Mouse (Mus musculus): ENCODE results near the gene Ifi208. TPM values are rescaled to one million over a fixed set of nuclear protein-coding genes. Genes with fewer than 3 reads are reported as not detected.
"Not testable (repeated sequence)": the region's sequence is repeated elsewhere in the genome, so short reads cannot be mapped to it uniquely, and the experiment has no call there.

Ifi208 gene
- polyA plus RNA-seq, 1 experiment = 0.52 TPM

DNA sequence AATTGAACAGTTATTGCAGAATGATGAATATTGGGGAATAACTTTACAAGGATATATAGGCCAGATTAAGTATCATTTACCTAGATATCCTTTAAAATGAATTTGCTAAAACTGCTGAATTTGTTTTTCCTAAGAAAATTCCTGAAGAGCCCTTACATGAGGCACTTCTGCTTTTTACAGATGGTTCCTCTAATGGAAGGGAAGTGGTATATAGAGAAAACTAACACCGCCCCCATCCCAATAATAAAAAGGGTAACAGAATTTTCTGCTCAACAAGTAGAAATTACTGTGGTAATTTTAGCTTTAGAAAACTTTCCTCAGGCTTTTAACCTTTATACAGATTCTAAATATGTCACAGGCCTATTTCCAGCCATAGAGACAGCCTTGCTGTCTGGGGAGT lies 20.8 kb downstream of the Ifi208 start:
- no peaks in the 10 kb centered on the region for H3K4me1 ChIP-seq (ENCODE audit: control insufficient read depth, insufficient read depth, insufficient read length, low read length)
- no peaks in the 10 kb centered on the region for H3K27me3 ChIP-seq (ENCODE audit: control insufficient read depth, insufficient read depth, low read length)
- WGBS = 93% methylated on average over 1 of the region's 1 CpGs
- TF ChIP-seq POLR2A (IDR thresholded peaks at IDR 0.05; ENCODE audit: low read depth, low read length) = no peak
- TF ChIP-seq CTCF (IDR thresholded peaks at IDR 0.05; ENCODE audit: extremely low read depth, insufficient read length, insufficient replicate concordance, low read depth, low read length) = no peak
- no peaks in the 10 kb centered on the region for H3K36me3 ChIP-seq (ENCODE audit: control insufficient read depth, insufficient read depth, low read length)
- no peak overlapping the region for H3K4me3 ChIP-seq (ENCODE audit: low read depth, low read length)
- H3K27ac ChIP-seq (ENCODE audit: insufficient read depth, low read depth, low read length) = no peak overlapping the region

DNA sequence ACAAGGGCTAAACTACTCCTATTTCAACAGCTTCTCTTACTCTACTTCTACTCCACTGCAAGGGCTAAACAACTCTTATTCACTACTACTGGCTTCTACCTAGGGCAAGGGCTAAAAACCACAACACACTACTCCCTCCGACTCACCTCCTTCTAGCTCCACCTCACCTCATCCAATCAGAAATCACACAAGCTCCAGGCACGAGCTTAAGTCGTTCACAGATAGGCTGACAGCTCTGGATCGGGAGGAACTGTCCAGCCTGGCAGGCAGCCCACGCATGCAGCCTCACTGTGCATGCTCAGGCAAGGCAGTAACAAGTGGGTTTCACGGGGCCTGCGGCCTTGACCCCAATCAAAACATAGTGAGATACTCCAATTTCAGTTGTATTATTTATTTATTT lies 59.7 kb downstream of the Ifi208 start:
- TF ChIP-seq CTCF (IDR thresholded peaks at IDR 0.05; ENCODE audit: extremely low read depth, insufficient read length, insufficient replicate concordance, low read depth, low read length) = no peak
- TF ChIP-seq POLR2A (IDR thresholded peaks at IDR 0.05; ENCODE audit: low read depth, low read length) = no peak
- H3K27ac ChIP-seq (ENCODE audit: insufficient read depth, low read depth, low read length) = no peak overlapping the region
- H3K27me3 ChIP-seq (ENCODE audit: control insufficient read depth, insufficient read depth, low read length) = no peaks in the 10 kb centered on the region
- no peak overlapping the region for H3K4me3 ChIP-seq (ENCODE audit: low read depth, low read length)
- no peaks in the 10 kb centered on the region for H3K4me1 ChIP-seq (ENCODE audit: control insufficient read depth, insufficient read depth, insufficient read length, low read length)
- no peaks in the 10 kb centered on the region for H3K36me3 ChIP-seq (ENCODE audit: control insufficient read depth, insufficient read depth, low read length)
- WGBS = 27% methylated on average over 7 of the region's 7 CpGs

- not testable (repeated sequence) for H3K27me3 ChIP-seq (ENCODE audit: control insufficient read depth, insufficient read depth, low read length); H3K4me1 ChIP-seq (ENCODE audit: control insufficient read depth, insufficient read depth, insufficient read length, low read length); H3K27ac ChIP-seq (ENCODE audit: insufficient read depth, low read depth, low read length); H3K4me3 ChIP-seq (ENCODE audit: low read depth, low read length); H3K36me3 ChIP-seq (ENCODE audit: control insufficient read depth, insufficient read depth, low read length)
- 79% methylated on average over 4 of the region's 4 CpGs for WGBS
Measured at GRCm38 (mm10) chr1:173735015-173735414, 61.5 kb downstream of the Ifi208 start.

- no peak overlapping the region for H3K4me3 ChIP-seq (ENCODE audit: low read depth, low read length)
- H3K36me3 ChIP-seq (ENCODE audit: control insufficient read depth, insufficient read depth, low read length) = no peaks in the 10 kb centered on the region
- no peak for TF ChIP-seq POLR2A (IDR thresholded peaks at IDR 0.05; ENCODE audit: low read depth, low read length)
- TF ChIP-seq CTCF (IDR thresholded peaks at IDR 0.05; ENCODE audit: extremely low read depth, insufficient read length, insufficient replicate concordance, low read depth, low read length) = no peak
- no peaks in the 10 kb centered on the region for H3K27me3 ChIP-seq (ENCODE audit: control insufficient read depth, insufficient read depth, low read length)
- 58% methylated on average over 2 of the region's 2 CpGs for WGBS
- no peaks in the 10 kb centered on the region for H3K4me1 ChIP-seq (ENCODE audit: control insufficient read depth, insufficient read depth, insufficient read length, low read length)
- H3K27ac ChIP-seq (ENCODE audit: insufficient read depth, low read depth, low read length) = no peak overlapping the region
Measured at GRCm38 (mm10) chr1:173736986-173737385, 63.5 kb downstream of the Ifi208 start.

- TF ChIP-seq POLR2A (IDR thresholded peaks at IDR 0.05; ENCODE audit: low read depth, low read length) (no peak), CTCF (IDR thresholded peaks at IDR 0.05; ENCODE audit: extremely low read depth, insufficient read length, insufficient replicate concordance, low read depth, low read length) (no peak)
- no peaks in the 10 kb centered on the region for H3K36me3 ChIP-seq (ENCODE audit: control insufficient read depth, insufficient read depth, low read length)
- no peak overlapping the region for H3K27ac ChIP-seq (ENCODE audit: insufficient read depth, low read depth, low read length)
- no peaks in the 10 kb centered on the region for H3K4me1 ChIP-seq (ENCODE audit: control insufficient read depth, insufficient read depth, insufficient read length, low read length)
- no peaks in the 10 kb centered on the region for H3K27me3 ChIP-seq (ENCODE audit: control insufficient read depth, insufficient read depth, low read length)
- H3K4me3 ChIP-seq (ENCODE audit: low read depth, low read length) = no peak overlapping the region
Measured at GRCm38 (mm10) chr1:173740537-173740936, 67.1 kb downstream of the Ifi208 start.

DNA sequence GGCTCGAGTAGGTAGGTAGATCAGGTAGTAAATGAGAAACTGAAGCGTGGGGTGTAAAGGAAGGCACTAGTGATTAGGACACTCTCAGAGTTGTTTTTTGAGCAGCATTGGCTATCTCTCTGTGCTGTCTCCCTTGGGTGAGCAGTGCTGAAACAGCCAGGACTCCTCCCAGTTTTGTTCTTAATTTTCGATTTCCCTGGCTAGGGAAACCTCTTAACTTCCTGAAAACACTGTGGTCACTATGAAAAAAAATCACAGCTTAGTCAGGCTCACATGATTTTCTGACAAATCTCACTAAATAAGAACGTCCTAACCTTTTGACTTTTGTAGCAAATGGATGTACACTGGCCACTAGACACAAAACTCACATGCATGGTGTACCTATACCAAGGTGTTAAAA lies 68.2 kb downstream of the Ifi208 start, which contains the start of gene Ifi207:
Gene Ifi207 (minus strand): TSS at position 92 of the 400 bp plus-strand sequence.
- WGBS = 65% methylated on average over 4 of the region's 4 CpGs
- H3K36me3 ChIP-seq (ENCODE audit: control insufficient read depth, insufficient read depth, low read length) = no peaks in the 10 kb centered on the region
- H3K27ac ChIP-seq (ENCODE audit: insufficient read depth, low read depth, low read length) = peak within 1 kb of the TSS; percentile 40; the same call in 1 of the 2 replicates
- H3K4me1 ChIP-seq (ENCODE audit: control insufficient read depth, insufficient read depth, insufficient read length, low read length) = no peaks in the 10 kb centered on the region
- H3K27me3 ChIP-seq (ENCODE audit: control insufficient read depth, insufficient read depth, low read length) = no peaks in the 10 kb centered on the region
- TF ChIP-seq POLR2A (IDR thresholded peaks at IDR 0.05; ENCODE audit: low read depth, low read length) = no peak
- no peak for TF ChIP-seq CTCF (IDR thresholded peaks at IDR 0.05; ENCODE audit: extremely low read depth, insufficient read length, insufficient replicate concordance, low read depth, low read length)
- no peak within 1 kb of the TSS for H3K4me3 ChIP-seq (ENCODE audit: low read depth, low read length)

GRCm38 (mm10) chr1:173742262-173742661 lies 68.8 kb downstream of the Ifi208 start:
- 0 out of 2 replicates have a peak overlapping the region, but pooled peaks have one; percentile 40 for H3K27ac ChIP-seq (ENCODE audit: insufficient read depth, low read depth, low read length)
- WGBS = 76% methylated on average over 1 of the region's 1 CpGs
- no peak for TF ChIP-seq CTCF (IDR thresholded peaks at IDR 0.05; ENCODE audit: extremely low read depth, insufficient read length, insufficient replicate concordance, low read depth, low read length)
- no peak for TF ChIP-seq POLR2A (IDR thresholded peaks at IDR 0.05; ENCODE audit: low read depth, low read length)
- no peaks in the 10 kb centered on the region for H3K4me1 ChIP-seq (ENCODE audit: control insufficient read depth, insufficient read depth, insufficient read length, low read length)
- no peak overlapping the region for H3K4me3 ChIP-seq (ENCODE audit: low read depth, low read length)
- no peaks in the 10 kb centered on the region for H3K27me3 ChIP-seq (ENCODE audit: control insufficient read depth, insufficient read depth, low read length)
- no peaks in the 10 kb centered on the region for H3K36me3 ChIP-seq (ENCODE audit: control insufficient read depth, insufficient read depth, low read length)

Other genes starting within 250 kb of the Ifi208 start
- 0.52 and 1.2 TPM in 2 replicates for gene Ifi206, start 182.6 kb upstream of the Ifi208 start, polyA plus RNA-seq (2012; rRNA removed)
- not detected in 2 replicates for gene Ifi214, start 137.7 kb upstream of the Ifi208 start, polyA plus RNA-seq (2012; rRNA removed)
- gene Ifi213, start 74.4 kb upstream of the Ifi208 start, polyA plus RNA-seq (2012; rRNA removed) = 0.47 and 0.87 TPM in 2 replicates
- 0.03 and 0.06 TPM in 2 replicates for gene Ifi209, start 42.8 kb upstream of the Ifi208 start, polyA plus RNA-seq (2012; rRNA removed)
- 1.3 and 1.8 TPM in 2 replicates for gene Ifi207, start 68.1 kb downstream of the Ifi208 start, polyA plus RNA-seq (2012; rRNA removed)
- gene Ifi204, start 93.3 kb downstream of the Ifi208 start, polyA plus RNA-seq (2012; rRNA removed) = 0.06 and 0.14 TPM in 2 replicates
- gene Ifi211, start 239.4 kb downstream of the Ifi208 start, polyA plus RNA-seq (2012; rRNA removed) = 0.06 and 0.15 TPM in 2 replicates